Mouse (Mus musculus): ENCODE results near the gene Pnpo.
A peak's percentile ranks its signal among the peaks of the same experiment; 100 is the strongest.

Pnpo gene

DNA sequence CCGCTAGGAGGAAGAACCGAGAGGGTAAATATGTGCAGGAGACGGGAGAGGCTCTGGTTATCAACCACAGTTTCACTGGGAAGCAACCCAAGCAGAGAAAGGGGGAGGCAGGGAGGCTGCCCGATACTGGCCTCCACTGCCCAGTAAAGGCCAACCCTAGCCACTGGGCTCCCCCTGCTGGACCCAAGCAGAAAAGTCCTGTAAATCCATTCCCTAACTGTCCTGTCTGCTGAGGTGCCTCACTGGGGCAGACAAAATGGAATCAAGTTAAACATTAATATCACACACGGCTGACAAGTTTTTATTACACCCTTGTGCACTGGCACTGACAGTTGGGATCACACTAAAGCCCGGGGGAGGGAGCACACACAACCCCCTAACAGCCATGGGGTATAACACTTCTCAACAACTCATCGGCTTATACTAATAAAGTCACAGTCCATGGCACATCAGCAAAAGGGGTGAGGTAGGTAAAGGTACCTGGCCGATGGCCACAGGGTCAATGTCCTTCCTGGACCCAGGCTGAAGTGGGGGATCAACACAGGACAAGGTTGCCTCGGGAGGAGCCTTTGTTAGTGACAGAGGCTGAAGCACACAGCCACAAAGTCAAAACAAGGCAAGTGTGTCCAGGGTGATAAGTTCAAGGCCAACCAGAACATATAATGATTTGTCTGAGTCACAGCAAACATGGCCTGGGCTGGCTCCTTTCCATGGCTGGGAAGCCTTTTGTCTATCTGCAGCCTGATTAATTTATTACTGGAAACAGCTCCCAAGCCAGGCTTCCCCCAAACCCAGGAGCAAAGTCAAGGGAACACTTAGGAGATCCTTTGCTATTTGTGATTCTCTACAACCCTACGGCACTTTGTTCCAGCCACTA lies 6.0 kb downstream of the Pnpo start:
- DNase-seq (ENCODE audit: low read depth, low spot score), result no peak

DNA sequence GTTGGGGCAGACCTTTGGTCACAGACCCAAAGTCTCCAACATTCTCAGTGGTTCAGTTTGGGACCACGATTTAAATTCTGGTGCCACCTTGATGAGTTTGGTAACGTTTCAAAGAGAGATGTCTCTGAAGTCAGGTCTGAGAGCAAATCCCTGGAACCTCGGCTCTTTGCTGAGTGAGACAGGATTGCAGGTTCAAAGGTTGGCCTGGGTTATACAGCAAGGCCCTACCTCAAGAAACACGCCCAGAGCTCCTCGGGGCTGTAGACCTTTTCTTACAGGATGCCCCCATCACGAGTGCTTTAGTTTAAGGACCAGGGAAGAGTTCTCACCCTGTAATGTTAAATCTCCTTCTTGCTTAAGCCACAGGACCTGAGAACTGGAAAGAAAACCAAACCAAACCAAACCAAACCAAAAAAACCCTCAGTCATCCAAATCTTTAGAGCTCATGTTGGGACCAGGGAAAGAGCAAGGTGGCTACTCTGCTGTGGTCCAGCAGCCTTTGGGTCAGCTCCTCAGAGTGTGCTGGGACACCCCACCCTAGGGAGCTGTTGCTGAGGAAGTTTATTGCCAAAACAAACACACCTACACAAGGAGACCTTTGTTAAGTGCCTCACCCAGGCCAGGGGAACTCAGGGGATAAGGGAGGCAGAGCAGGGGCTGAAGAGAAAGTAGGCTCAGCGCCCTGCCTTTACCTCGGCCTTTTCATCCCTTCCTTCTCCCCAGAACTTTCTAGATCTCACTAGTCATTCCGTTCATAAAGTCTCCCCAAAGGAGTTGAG lies 7.7 kb downstream of the Pnpo start:
- DNase-seq (ENCODE audit: low read depth, low spot score), result no peak

DNA sequence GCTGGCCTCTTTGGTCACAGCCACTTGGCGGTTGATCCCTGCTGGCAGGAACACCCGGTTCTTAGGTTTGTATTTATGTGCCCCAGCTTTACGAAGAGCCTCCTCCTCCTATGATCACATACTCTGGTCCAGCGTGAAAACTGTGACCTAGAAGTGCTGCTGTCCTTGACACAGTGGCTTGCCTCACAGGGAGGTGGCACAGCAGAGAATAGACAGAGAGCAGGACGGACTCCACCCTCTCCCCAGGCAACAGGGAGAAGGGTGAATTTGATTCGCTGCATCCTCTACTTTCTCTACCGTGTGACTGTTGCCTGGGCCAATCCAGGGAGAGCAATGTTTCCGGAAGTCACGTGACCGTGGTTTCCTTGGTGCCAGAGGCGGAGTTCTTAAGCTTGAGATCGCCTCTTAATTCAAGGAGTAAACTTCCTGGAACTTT lies 8.8 kb downstream of the Pnpo start:
- no peak for DNase-seq (ENCODE audit: low read depth, low spot score)

DNA sequence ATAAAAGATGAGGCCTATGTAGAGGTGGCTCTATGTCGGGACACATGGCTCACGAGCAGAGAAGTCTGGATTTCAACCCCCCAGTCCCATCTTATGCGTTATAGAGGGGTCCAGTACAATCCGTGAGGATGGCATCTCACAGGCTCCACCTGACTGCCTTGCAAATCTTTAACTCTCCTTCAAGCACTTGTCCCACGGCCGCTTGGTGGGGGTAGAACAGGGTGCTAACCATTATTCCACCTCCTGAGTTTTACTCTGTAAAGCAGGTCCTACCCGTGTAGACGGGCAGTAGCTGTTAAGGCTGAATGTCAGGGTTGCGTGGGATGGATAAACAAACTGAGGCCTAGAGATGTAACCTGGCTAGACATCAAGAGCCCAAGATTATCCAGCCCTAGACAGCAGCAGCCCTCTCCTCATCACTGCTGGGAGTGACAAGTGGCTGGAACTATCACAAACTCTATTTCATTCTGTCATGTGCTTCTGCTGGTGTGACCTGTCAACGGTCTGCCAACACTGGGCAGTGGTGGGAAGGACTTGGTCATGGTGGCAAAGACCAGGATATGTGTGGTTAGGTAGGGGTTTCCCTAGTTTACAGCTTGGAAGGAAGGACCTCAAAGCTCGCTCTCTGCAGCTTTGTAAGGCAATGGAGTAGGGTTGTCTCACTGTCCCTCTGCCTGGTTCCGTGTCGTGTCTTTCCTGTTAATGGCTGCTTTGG lies 10.1 kb downstream of the Pnpo start:
- no peak for DNase-seq (ENCODE audit: low read depth, low spot score)

DNA sequence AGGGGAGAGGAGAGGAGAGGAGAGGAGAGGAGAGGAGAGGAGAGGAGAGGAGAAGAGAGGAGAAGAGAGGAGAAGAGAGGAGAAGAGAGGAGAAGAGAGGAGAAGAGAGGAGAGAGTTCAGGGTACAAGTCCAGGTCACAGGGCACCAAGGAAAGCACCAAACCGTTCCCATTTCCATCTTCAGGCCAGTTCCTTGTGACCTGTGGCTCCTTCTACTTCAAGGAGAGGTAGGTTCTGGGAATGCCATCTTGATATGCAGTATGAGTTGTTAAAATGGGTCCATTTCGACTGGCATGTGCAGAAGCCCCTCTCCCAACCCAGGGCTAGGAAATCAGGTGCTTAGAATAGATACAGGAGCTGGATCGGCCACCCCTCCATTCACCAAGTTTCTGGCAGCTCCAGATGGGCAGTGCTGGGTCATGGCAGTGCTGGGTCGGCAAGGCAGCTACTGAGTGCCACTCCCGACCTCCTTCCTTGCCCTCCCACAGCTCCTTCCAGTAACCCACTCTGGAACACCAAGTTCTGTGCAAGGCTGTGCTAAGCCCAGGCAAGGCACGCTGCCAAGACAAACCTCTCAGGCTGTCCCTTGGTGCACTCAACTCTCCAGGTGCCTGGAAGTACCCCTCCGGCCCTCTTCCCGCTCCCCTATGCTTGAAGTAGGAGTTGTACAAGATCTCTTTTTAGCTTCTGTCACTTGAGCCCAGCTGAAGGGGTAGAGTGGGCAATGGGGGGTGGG lies 12.3 kb downstream of the Pnpo start:
- DNase-seq (ENCODE audit: low read depth, low spot score), result no peak

DNA sequence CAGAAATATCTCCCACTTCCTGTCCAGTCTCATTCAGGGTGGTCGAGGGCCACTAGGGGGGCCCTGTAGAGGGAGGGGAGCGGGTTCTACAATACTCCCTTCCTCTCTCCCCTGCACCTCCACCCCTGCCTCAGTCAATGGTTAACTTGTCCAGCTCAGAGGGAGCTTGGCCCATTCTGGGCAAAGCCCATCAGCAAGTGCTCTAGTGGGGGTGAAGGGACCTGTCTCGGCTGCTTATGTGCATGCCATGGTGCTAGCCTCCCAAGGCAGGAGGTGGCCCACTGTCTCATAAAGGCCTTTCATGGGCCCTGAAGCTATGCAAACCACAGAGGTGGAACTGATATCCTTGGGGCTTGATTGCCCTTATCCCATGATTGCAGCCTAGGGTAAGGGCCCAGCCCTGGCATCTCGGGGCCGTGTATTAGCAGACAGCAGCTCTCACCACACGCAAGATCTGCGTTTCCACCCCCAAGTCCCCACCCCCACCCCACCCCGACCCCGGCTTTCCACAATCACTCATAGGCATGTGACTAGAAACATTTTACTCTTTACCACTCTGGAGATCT lies 13.9 kb downstream of the Pnpo start:
- DNase-seq (ENCODE audit: low read depth, low spot score), result no peak

DNA sequence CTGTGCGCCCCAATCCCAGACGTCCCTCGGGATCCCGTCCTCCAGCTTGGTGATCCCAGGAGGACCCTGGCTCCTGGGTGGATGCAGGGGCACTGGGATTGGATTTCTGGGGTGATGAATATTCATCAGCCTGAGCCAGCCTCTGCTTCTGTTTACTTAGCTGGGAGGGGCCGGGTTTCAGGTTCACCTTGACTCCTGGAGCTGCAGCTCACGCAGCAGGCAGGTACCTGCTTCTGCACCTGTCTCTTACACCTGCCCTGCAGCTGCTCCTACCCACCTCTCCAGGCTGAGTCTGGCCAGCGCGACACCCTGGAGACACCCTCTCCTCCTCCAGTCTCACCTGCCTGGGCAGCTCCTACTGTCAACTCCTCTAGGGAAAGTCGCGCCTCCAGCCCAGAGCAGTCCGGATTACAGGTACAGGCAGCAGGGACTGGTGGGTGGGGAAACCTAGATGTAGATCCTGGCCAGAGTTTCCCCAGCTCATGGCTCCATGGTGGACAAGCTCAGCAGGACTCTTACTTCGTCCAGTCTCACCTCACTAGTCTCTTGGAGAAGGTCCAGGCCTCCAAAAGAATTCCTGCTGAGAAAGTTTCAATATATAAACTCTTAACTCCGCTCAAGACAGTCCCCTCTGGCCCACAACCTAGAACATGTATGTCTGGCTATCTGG lies 14.6 kb downstream of the Pnpo start:
- DNase-seq (ENCODE audit: low read depth, low spot score), result no peak

DNA sequence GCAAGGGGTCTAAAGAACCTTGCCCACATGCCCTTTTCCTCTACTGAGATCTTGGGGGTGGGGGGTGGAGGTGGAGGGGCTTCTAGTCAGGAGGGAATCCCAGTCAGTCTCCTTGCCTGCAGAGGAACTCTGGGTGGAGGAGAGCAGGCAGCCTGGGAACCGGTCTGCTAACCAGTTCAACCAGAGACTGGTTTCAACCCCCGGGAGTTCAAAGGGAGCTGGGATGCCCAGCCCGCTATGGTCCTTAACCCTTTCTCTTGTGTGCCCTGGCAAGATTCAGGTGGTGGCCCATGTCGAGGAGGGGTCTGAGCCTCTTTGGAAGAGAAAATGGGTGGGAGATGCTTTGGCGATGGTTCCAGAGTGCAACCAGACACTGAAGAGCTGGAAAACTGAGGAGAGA lies 15.1 kb downstream of the Pnpo start:
- DNase-seq (ENCODE audit: low read depth, low spot score), result no peak

DNA sequence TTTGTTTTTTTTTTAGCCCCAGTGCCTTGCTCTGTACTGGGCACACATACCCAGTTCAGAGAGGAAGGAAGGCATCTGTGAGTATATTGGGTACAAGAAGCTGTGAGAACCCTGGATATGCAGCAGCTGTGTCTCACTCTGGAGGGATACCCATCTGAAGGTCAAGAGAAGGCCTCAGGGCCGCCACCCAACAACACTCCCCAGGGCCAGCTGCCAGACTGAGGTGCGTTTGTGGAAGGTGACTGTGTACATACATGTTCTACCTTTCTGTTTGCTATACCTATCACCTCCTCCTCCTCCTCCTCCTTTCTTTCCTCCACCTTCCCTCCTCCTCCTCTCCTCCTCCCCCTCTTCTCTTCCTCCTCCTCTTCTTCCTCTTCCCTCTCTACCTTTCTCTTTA lies 15.7 kb downstream of the Pnpo start, which contains the start of gene Prr15l:
Gene Prr15l (plus strand): TSS at position 17 of the 400 bp plus-strand sequence.
- DNase-seq (ENCODE audit: low read depth, low spot score), result no peak

DNA sequence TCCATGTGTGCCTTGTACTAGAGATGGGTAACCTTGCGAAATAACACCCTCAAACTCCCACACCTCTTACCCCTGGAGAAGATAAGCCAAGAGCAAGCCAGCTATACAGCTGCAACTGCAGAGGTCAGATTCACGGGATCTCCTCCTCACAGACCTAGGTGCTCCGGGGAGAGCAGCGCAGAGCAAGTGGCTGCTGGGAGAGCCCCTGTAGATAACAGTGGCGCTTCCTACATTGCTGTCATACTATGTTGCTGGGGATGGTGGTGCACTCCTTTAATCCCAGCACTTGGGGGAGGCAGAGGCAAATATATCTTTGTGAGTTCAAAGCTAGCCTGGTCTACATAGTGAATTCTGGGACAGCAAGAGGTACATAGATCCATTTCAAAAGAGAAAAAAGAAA lies 17.2 kb downstream of the Pnpo start:
- no peak for DNase-seq (ENCODE audit: low read depth, low spot score)

DNA sequence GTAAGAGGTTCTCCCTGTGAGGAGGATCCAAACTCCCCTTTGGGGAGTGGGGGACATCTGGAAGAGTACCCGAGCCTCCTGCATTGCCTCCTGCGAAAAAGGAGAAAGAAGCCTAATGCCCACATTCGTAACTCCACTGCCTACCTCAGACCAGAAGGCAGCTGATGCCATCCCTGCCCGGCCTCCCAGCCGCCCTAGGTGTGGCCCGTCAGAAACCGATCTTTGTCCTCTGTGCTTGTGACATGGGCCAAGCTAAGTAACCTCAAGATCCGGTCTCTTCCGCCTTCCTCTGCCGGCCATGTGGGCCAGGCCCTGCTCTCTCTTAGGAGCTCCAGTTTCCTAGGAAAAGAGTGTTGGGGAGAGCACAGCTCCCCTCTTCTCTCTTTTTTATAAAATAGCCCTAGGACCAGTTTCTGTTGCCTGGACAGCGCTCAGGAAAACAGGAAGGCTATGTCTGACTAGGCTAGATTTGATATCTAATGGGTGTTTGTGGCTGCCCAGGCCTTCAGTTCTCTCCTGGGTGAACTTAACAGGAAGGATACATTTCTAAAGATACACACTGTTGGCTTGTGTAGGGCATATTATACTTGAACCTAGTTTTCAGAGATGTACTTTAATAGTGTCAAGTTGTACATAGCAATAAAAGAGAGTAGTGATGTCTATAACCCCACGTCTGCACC lies 18.2 kb downstream of the Pnpo start:
- DNase-seq (ENCODE audit: low read depth, low spot score), result no peak

DNA sequence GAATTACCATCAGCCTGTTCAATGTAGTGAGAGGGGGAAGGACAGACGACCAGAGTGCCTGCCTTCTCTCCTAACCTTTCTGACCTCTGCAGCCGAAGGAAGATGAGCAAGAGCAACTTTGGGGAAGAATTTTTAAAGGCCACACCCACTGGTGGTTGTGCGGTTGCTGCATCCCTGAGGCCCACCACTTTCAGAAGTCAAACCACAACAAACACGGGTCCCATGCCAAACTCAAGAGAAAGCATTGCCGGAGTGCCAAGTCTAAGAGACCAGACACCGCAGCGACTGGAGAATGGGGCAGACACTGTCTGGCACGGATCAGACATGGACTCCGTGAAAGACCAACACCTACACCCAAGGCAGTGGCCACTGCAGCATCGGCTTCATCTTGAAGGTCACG lies 18.9 kb downstream of the Pnpo start:
- DNase-seq (ENCODE audit: low read depth, low spot score), result no peak

DNA sequence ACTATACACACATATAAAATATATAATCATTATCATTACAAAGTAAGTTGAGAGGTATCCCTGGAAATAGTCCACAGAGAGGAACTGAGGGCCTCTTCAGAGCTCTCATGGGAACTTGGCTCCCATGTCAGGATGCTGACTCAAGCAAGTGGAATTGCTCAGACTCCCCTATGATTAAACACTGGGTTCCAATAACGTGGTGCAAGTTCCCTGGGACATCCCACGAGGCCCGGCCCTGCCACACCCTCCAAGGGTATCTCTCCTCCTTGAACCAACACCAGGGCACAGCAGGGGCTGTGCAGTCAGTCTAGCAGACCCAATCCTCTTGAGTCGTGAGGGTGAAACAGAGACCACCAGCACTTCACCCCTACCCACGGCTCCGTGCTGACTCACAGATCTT lies 24.8 kb downstream of the Pnpo start:
- DNase-seq (ENCODE audit: low read depth, low spot score), result no peak

DNA sequence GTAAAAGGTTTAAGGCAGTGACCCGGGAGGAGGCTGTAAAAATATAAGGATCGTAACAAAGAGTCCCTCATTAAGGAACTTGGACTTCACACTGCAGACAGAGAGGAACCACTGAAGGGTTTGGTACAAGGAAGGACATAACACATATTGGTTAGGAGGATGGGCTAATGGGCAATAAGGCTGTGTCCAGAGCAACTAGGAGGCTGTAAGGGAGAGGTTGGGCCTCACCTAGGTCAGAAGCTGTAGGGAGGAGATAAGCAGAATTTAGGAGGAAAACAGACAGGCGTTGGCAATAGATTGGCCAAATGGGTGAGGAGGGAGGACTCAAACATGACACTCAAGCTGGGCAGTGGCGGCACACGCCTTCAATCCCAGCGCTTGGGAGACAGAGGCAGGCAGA lies 26.4 kb downstream of the Pnpo start:
- DNase-seq (ENCODE audit: low read depth, low spot score), result no peak

DNA sequence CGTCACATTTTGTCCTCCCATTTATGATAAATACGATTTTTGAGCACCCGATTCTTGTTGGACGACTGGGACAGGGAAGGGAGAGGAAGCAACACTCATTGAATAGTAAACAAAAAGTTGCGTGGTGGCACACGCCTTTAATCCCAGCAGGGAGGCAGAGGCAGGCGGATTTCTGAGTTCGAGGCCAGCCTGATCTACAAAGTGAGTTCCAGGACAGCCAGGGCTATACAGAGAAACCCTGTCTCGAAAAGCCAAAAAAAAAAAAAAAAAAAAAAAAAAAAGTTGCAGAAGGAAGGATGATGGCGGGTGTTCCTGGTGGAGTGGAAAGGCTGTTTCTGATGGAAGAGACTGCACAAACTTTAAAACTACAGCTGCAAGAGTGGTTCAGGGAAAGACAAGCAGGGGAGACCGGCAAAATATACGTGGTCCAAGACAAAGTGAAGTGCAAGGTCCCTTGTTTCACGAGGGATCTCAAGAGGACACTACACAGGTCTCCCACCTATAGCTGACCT lies 26.8 kb downstream of the Pnpo start:
- no peak for DNase-seq (ENCODE audit: low read depth, low spot score)

DNA sequence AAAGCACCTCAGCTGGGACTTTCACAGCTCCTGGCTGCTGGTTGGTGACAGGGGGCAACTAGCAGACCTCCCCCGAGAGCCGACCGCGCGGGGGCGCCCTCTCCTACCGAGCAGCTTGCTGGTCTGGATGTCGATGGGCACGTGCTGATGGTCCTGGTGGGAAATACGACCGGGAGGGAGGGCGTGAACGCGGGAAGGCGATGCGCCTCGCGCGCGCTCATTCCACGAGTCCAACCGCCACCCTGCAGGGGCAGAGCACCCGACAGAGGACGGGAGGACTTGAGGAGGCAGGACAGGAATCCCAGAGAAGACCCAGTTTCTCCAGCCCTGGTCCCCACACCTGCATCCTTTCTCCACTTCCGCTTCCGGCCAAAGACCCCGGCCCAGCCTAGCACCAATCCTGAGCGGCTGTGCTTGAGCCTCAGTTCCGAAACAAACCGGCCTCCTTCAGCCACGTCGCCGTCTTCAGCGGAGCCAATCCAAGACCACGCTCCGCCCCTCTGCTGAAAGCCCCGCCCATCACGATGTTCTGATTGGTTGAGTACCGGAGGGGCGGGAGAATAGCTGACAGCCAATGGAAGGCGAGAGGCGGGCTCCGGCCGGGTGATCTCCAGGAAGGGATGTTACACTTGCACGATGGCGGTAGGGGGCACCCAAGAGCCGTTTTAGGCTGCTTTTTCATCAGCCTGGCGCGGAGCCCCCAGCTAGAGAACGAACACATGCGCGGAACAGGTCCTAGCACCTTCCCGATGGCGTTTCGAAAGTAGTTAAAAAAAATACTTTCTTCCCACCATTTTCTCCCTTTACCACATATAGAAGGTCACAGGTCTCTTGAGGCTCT lies 27.5 kb downstream of the Pnpo start, which contains the start of gene Cdk5rap3:
Gene Cdk5rap3 (minus strand): TSS at position 453 of the 841 bp plus-strand sequence.
- DNase-seq (ENCODE audit: low read depth, low spot score), result peak; percentile 95

DNA sequence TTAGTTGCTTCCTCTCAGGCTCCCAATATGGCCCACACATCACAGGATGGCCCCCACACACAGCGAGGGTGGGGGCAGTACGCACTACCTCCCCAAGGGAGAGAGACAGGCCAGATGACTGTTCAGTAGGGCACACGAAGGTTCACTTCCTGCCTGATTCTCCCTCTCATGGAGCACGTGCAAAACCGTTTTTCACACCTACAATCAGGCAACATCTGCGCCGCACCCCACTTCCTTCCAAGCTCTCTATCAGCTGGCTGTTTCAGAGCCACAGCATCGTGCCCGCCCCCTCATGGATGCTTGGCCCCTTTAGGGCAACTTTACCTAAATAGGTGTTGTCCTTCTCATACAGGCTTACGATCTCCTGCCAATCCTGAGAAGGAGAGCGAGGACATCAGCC lies 31.1 kb downstream of the Pnpo start:
- DNase-seq (ENCODE audit: low read depth, low spot score), result no peak

DNA sequence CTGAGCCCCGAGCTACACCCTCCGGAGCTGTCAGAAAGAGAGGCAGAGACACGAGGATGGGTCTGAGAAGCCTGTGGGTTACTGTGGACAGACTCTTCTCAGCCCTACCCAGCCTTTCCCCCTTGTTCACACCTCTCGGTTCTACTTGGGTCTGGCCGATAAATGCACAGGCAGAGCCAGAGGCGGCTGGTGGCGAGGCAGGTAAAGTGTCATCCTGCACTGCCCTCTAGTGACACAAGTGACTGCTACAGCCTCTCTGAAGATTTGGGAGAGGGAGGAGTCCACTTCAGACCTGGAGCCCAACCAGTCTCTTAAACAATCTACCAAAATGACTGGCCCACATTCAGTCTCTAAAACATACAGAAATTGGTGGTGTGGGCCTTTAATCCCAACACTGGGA lies 33.8 kb downstream of the Pnpo start:
- peak; percentile 61 for DNase-seq (ENCODE audit: low read depth, low spot score)

DNA sequence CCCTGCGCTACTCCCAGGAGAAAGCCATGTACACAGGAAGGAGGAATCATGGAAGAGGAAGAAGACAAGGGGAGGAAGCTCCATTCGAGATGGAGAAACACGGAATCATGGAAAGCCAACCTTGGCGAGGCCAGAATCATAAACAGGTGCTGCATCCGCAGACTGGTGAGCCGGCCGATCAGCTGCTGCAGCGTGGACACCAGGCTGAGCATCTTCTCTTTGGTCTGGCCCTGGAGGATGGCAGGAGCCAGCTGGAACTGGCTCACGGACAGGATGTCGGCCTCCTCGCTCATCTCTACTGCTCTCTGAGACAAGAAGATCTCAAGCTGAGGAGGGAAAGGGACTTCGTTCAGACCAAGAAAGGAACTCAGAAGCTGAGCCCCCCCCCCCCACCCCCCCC lies 35.2 kb downstream of the Pnpo start:
- no peak for DNase-seq (ENCODE audit: low read depth, low spot score)

Data from retina, adult 2 months (tissue).